Mouse (Mus musculus) hindbrain, postnatal 0 days (tissue): ENCODE measurements around the gene Spryd3. TPM values are rescaled to one million over a fixed set of nuclear protein-coding genes. Genes with fewer than 3 reads are reported as not detected.

ENCODE experiments used
- ATAC-seq: fragments of 200-750 bp; cut with Nextera tagmentation; 2 replicates; pipeline ENCODE4 v1.8.0; 2017; ENCODE audit warnings: mild to moderate bottlenecking, moderate TSS enrichment, moderate library complexity
- DNase-seq: peaks from one replicate; pipeline ENCODE4 v3.0.0-alpha.2; 2015; ENCODE audit warnings: low spot score
- H3K27ac ChIP-seq: fragments of 300-500 bp; sonication (generic); 2 replicates; pipeline ENCODE4 v1.5.1; 2014; ENCODE audit warnings: mild to moderate bottlenecking
- H3K27me3 ChIP-seq: fragments of 300-500 bp; sonication (generic); 2 replicates; pipeline ENCODE4 v1.6.1; 2014; ENCODE audit warnings: low read length, mixed read lengths; ENCODE audit not compliant: insufficient read depth
- H3K36me3 ChIP-seq: fragments of 300-500 bp; sonication (generic); 2 replicates; pipeline ENCODE4 v1.6.1; 2014; ENCODE audit warnings: low read length, mixed read lengths; ENCODE audit not compliant: insufficient read depth
- H3K4me1 ChIP-seq: fragments of 300-500 bp; sonication (generic); 2 replicates; pipeline ENCODE4 v1.6.1; 2014; ENCODE audit warnings: antibody characterized with exemption, low read length, mixed read lengths; ENCODE audit not compliant: insufficient read depth
- H3K4me2 ChIP-seq: fragments of 300-500 bp; sonication (generic); 2 replicates; pipeline ENCODE4 v1.6.1; 2014; ENCODE audit warnings: low read depth, mild to moderate bottlenecking, low read length, moderate library complexity, mixed read lengths
- H3K4me3 ChIP-seq: fragments of 300-500 bp; sonication (generic); 2 replicates; pipeline ENCODE4 v1.5.1; 2014; ENCODE audit warnings: low read length
- H3K9ac ChIP-seq: fragments of 300-500 bp; sonication (generic); replicated peaks from 2 replicates; pipeline ENCODE4 v1.6.1; 2014; ENCODE audit warnings: mild to moderate bottlenecking, low read length, moderate library complexity, mixed read lengths
- H3K9me3 ChIP-seq: fragments of 300-500 bp; sonication (generic); 2 replicates; pipeline ENCODE4 v1.6.1; 2016; ENCODE audit warnings: low read length, mixed read lengths
- CTCF ChIP-seq: IDR thresholded peaks from 2 replicates; pipeline ENCODE4 v1.5.1; 2016; ENCODE audit warnings: antibody characterized with exemption, control low read depth, low read depth
- WGBS: fragments of 180-500 bp; shearing (Covaris S2); extraction: QIAGEN DNeasy Blood & Tissue Kit; methylation state at CpG from one replicate; pipeline ENCODE4 v1.1.7; 2014; 5-methylcytosine and 5-hydroxymethylcytosine counted together
- polyA plus RNA-seq: library from polyadenylated mRNA; unstranded; fragments of >200 nt; fragmentation: Nextera tagmentation; extraction: Ambion mirVana; gene quantifications from 2 replicates; pipeline ENCODE4 v1.2.1, GENCODE M21; 2015
- total RNA-seq: library from RNA; depleted of rRNA; stranded (reverse); fragments of >200 nt; gene quantifications from 2 replicates; pipeline ENCODE4 v1.2.3, GENCODE M21; 2014

The Spryd3 gene
- total and polyA plus RNA-seq, 2 experiments from 2014 or later: 110 to 118 TPM

DNA sequence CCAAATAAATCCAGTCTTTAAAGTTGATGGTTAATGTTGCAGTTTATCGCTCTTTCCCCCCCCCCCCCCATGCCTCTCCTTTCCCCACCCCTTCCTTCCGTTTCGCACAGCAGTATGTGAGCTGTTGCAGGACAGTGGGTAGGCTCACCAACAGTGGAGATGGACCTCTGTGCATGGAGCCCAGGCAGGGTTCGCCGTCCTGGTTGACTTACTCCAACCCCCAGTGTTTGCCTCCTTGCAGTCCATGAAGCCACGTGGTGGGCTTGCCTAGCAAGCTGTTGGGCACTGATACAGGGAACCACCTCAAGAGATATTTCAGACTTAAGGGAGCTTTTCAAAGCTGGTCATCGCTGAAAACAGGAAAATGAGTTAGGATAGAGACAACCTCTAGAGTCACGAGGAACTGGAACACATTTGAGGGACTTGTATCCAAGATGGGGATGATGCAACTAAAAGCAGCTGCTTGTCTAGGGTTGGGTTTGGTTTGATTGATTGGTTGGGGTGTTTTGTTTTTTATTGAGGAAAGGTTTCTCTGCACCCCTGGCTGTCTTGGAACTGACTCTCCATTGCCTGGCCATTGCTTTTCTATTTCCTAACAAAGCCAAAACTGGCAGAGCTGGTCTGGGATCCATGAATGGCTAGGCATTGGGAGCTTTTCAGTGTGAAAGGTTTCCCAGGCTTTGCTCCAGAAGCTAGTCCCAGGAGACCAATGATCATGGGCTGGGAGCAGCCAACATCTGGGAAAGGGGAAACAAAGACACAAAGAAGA lies 38.7 kb downstream of the Spryd3 start:
- ATAC-seq (no peak), DNase-seq (peak; percentile 1)
- Histone ChIP-seq H3K27ac (no peak overlapping the region), H3K9ac (no peak overlapping the region), H3K9me3 (no peaks in the 10 kb centered on the region), H3K4me2 (no peak overlapping the region), H3K4me1 (peaks cover 6% of the 10 kb centered on the region; the same call in 1 of the 2 replicates), H3K36me3 (peaks cover 47% of the 10 kb centered on the region), H3K27me3 (no peaks in the 10 kb centered on the region), H3K4me3 (no peak overlapping the region)
- TF ChIP-seq CTCF: no peak
- WGBS: 79% methylated on average over 8 of the region's 8 CpGs

DNA sequence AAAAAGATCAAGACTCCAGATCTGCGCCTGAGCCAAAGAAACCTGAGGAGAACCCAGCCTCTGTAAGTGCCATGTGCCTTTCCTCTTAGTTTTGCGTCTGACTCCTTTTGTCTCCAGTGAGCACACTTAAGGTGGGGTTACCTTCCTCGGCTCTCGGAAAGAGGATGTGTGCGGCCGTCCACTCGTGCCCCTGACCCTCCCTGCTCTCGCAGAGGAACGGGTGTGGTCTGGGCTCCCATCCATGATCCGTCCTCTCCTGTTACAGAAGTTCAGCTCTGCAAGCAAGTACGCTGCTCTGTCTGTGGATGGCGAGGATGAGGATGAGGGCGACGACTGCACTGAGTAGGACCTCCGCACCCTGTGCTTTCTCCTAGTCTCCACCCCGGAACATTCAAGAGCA lies 41.0 kb downstream of the Spryd3 start:
- 0 out of 2 replicates have a peak, but pooled peaks cover 2% of the 10 kb centered on the region for H3K4me1 ChIP-seq
- H3K9me3 ChIP-seq: no peaks in the 10 kb centered on the region
- DNase-seq (no peak), ATAC-seq (no peak)
- no peaks in the 10 kb centered on the region for H3K27me3 ChIP-seq
- H3K9ac ChIP-seq: no peak overlapping the region
- no peak for TF ChIP-seq CTCF
- WGBS: 87% methylated on average over 16 of the region's 16 CpGs
- no peak overlapping the region for H3K27ac ChIP-seq
- no peak overlapping the region for H3K4me3 ChIP-seq
- H3K4me2 ChIP-seq: no peak overlapping the region
- peaks cover 70% of the 10 kb centered on the region for H3K36me3 ChIP-seq

DNA sequence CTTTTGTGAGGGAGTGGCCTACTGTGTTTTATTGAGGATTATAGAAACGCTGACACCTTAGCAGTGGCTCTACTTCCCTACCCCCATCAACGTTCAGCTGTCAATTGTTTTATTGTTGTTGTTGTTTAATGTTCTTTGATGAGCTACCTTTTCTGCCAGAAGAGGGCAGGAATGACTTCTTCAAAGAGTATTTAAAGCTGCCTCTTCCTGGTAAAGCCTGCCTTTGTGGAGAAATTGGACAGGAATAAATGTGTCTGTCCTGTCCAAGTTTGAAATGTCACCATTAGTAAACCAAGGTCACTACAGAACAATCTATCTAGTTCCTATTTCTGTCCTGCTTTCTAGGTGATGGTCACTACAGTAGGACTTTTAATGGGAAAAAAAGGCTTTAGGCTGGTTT lies 41.9 kb downstream of the Spryd3 start:
- DNase-seq (no peak), ATAC-seq (no peak)
- Histone ChIP-seq H3K27ac (no peak overlapping the region), H3K27me3 (no peaks in the 10 kb centered on the region), H3K4me1 (no peaks in the 10 kb centered on the region), H3K4me2 (no peak overlapping the region), H3K4me3 (no peak overlapping the region), H3K9ac (no peak overlapping the region), H3K36me3 (peaks cover 79% of the 10 kb centered on the region), H3K9me3 (no peaks in the 10 kb centered on the region)
- TF ChIP-seq CTCF: no peak
- WGBS: 59% methylated on average over 2 of the region's 2 CpGs

DNA sequence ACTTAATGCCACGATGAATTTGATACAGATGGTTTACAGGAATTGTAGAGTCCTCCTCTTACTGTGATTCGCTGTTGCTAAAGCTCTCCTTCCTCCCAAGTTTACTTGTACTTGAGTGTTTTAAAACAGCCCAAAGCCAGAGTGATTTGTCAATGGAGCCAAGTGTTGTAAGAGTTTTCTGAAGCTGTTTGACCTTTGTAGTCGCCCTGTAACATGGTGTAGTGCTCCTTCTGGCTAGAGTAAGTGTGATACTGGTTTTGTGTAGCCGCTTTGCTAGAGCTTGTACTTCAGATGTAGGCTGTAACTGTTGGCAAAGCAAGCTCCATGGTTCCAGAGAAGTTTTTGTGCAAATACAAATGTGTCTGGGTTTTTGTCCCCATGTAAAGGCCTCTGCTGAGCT lies 43.8 kb downstream of the Spryd3 start:
- H3K27ac ChIP-seq: no peak overlapping the region
- no peaks in the 10 kb centered on the region for H3K27me3 ChIP-seq
- H3K36me3 ChIP-seq: peaks cover 89% of the 10 kb centered on the region
- no peak overlapping the region for H3K4me2 ChIP-seq
- H3K4me1 ChIP-seq: no peaks in the 10 kb centered on the region
- no peaks in the 10 kb centered on the region for H3K9me3 ChIP-seq
- ATAC-seq (no peak), DNase-seq (no peak)
- no peak overlapping the region for H3K4me3 ChIP-seq
- H3K9ac ChIP-seq: no peak overlapping the region
- WGBS: 91% methylated on average over 4 of the region's 4 CpGs
- TF ChIP-seq CTCF: no peak

DNA sequence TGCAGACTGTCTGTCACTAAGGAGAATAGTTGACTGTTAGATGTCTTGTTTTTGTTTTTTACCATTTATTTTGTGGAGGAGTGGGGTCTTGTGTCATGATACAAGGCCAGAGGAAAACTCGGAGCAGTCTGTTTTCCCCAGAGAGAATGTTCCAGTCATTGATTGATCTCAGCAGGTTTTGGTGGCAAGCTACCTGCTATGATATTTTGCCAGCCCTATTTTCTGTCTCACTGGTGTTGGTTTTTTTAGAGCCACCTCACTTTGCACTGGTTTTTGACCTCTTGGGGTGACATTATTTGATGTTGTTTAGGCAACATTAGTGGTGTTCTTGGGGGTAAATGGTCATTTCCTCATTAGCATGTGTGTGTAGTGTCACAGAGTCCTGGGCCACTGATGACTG lies 44.3 kb downstream of the Spryd3 start:
- Histone ChIP-seq H3K27me3 (no peaks in the 10 kb centered on the region), H3K36me3 (peaks cover 91% of the 10 kb centered on the region), H3K4me3 (no peak overlapping the region), H3K4me2 (no peak overlapping the region), H3K9me3 (no peaks in the 10 kb centered on the region), H3K4me1 (no peaks in the 10 kb centered on the region), H3K9ac (no peak overlapping the region), H3K27ac (no peak overlapping the region)
- ATAC-seq: no peak
- no peak for DNase-seq
- no peak for TF ChIP-seq CTCF
- WGBS: 56% methylated on average over 1 of the region's 1 CpGs

DNA sequence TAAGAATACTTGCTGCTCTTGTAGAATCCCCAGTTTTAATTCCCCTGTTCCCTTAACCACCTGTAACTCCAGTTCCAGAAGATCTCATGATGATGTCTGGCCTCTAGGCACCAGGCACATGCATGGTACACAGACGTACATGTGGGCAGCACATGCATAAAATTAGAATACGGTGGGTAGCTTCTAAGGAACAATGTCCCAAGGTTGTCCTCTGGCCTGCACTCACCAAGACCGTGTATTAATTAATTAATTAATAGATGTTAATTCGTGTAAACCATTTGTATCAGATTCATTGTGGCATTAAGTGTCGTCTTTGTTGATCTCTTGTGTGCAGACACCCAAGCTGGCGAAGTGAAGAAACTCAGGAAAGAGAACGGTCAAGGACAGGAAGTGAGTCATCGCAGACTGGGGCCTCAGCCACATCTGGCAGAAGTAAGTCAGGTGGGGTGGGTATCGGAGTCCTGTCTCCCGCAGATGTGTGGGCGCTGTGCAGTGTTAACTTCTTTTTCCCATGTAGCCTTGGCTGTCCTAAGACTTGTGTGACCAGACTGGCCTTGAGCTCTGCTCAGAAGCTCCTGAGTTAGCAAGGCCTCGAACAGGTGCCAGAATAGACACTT lies 44.9 kb downstream of the Spryd3 start:
- H3K36me3 ChIP-seq: peaks cover 94% of the 10 kb centered on the region
- H3K9ac ChIP-seq: no peak overlapping the region
- H3K4me1 ChIP-seq: no peaks in the 10 kb centered on the region
- 89% methylated on average over 12 of the region's 12 CpGs for WGBS
- DNase-seq: no peak
- no peak overlapping the region for H3K4me2 ChIP-seq
- H3K9me3 ChIP-seq: no peaks in the 10 kb centered on the region
- no peak overlapping the region for H3K27ac ChIP-seq
- no peak overlapping the region for H3K4me3 ChIP-seq
- no peaks in the 10 kb centered on the region for H3K27me3 ChIP-seq
- no peak for ATAC-seq
- no peak for TF ChIP-seq CTCF
